Mouse (Mus musculus) cerebellum, adult 11 months (tissue): ENCODE measurements around the gene Figla.

Experiments used
- DNase-seq: peaks from one replicate; pipeline ENCODE4 v3.0.0; 2022

Gene Figla

GRCm38 (mm10) chr6:86028601-86029322, 12.8 kb downstream of the Figla start, which contains the start of gene Add2:
TSS of gene Add2 (plus strand) at chr6:86028681.
- DNase-seq, result peak; percentile 72

- DNase-seq, result peak; percentile 41
Observed at GRCm38 (mm10) chr6:86029323-86029713, 13.3 kb downstream of the Figla start.

DNA sequence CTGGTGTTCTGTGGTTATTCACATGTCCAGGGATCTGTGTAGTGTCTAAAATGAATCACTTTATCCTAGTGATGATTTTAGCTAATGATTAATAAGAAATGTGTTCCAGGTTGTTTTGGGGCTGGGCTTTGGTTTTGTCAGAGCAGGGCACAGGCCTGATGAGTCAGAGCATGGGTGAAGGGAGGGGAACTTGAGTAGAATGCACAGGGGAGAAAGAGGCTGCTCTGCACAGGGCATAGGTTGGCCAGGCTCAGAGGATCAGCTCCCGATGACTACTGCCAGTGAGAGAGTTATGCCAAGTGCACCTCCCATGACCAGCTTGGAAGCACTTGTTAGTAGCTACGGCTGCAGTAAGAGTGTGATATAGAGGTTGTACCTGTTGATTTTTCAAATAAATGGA, 15.6 kb downstream of the Figla start:
- peak; percentile 32 for DNase-seq

- no peak for DNase-seq
Observed at GRCm38 (mm10) chr6:86033635-86034034, 17.7 kb downstream of the Figla start.

DNA sequence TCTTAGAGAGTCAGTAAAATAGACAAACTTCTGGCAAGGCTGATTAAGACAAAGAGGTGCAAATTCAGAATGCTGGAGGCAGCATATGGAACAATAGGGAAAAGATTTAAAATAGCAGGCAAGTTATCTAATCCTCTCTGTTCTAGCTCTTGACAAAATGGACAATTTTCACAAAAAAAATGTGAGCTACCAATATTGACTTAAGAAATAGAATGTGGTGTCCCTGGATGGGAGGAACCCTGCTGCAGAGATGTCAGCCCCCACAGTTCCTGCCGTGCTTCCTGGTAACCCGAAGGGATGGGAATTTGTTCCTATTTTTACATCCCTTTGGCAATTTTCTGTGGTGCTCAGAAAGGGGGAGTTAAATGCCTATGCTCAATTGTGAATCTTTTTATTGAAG, 22.9 kb downstream of the Figla start:
- no peak for DNase-seq

DNA sequence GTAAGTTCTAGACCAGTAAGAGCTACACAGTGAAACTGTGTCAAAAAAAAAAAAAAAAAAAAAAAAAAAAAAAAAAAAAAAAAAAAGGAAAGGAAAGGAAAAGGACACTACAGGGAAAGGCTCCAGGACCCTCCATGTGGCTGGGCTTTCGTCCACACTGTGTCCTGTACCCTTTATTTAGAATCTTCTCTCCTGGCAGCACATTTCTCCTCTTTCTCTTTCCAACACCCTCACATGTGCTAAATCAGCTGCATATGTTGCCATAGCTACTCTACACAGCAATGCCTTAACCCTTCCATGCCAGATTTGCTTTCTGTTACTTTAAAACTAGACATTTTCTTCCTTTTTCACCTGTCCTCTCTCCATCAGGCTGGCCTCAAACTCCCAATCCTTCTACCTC, 24.2 kb downstream of the Figla start:
- no peak for DNase-seq

DNA sequence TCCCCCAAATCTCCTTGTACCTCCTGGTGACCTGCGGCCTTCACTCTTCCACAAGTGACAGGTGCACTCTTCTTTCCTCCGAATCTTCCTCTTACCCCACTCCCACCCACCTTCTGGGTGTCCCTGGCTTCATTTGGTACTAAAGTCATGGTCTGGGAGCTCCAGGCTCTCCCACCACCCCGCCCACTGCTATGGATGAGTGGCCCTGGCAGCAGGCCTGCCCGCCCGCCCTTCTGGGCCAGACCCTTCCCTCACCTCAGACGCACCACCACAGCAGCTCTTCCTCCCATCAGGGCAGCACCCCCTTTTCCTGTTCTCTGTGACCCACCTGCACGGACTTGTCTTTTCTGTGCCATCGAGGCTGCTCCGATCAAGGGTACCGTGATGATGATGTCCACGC, 31.5 kb downstream of the Figla start:
- no peak for DNase-seq

DNA sequence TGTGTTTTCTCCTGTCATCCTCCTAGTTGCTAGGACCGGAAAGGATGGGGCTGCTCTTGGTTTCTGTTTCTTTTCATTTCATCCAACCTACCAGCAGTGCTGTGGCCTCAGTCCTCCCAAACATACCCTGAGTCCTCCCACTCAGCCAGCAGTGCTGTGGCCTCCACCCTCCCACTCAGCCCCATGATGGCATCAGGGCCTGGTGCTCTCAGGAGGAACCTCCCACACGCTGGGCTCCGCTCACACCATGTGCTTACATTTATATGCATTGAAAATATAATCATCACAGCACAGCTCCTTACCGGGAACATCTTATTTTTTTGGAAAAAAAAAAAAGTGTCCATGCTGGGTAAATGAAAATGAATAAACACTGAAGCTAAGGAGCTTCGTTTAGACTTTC, 32.5 kb downstream of the Figla start:
- DNase-seq, result no peak

DNA sequence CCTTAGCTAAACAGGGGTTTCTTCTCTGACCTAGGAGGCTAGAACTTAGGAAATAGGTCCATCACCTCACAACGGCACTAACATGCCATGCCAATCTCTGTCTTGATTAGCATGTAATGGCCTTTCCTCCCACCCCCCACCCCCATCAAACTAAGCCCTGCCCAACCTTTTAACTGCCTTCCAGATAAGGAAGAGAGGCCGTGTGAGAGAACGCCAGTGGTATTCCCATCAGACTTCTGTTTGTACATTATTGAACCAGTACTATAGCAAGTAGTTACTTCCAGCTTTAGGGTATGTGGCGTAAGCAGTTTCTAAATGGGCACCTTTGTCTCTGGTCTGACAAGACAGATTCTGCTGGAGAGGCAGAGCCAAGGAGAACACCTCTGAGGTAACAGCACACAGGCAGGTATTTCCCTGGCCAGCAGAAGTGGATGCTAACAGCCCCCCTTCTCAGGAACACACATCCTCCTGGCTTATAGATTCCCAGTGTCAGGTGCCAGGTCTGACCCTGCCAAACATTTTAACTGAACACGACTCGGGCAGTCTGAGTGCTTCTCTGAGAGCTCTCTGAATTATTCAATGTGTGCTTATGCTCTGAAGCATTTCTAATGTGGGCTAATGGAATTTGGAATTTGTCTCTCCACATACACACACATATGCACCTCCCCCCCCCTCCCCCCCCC, 34.8 kb downstream of the Figla start:
- no peak for DNase-seq

DNA sequence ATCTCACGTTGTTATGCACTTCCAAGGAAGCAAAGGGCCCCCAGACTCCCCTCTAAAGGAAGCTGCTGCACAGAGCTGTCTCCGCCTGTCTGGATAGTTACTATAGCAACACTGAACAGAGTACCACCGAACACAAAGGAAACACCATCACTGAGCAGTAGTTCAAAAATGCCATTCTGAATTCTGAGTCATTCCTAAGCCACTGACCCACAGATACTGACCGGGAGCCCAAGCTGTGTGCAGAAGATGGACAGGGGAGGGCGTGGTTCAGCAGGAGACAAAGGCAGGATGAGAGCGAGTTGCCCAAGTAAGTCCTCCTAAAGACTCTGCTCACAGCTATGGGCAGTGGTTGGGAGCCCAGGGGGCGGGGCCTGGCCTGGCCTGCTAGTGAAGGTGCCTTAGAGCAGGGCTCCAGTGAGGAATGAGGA, 36.1 kb downstream of the Figla start:
- DNase-seq, result no peak

DNA sequence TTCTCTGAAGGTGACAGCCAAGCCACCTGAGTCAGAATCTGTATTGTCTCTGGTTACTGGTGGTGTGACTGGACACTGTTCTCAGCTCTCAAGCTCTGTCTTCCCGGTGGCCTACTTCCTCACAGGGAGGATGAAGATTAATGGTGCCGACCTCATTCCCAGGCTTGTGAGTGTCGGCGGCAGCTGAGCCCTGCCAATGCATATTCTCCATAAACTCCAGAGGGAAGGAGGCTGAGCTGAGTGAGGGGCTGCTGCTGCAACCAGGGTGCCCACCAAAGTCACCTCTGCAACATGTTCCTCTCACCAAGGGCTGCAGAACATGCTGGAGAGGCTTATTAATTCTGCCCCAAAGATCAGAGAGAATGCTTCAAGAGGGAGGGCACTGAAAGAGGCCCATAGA, 36.6 kb downstream of the Figla start:
- DNase-seq, result no peak

DNA sequence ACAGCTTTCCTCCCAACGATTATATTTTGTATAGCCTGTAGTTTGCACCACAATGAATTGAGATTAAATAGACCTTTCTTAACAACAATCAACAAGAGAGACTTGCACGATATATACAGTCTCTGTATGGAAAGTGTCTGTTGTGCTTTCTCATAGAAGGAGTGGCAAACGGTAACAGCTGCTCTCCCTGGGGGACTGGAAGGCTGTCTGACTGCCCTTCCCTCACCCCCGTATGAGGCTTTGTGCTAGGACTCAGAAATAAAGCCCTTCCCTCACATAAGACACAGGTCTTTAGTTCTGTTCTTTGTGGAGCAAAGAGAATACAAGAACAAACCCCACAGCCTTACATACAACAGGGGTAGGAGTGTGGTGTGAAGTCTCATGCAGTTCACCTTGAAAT, 37.1 kb downstream of the Figla start:
- no peak for DNase-seq

DNA sequence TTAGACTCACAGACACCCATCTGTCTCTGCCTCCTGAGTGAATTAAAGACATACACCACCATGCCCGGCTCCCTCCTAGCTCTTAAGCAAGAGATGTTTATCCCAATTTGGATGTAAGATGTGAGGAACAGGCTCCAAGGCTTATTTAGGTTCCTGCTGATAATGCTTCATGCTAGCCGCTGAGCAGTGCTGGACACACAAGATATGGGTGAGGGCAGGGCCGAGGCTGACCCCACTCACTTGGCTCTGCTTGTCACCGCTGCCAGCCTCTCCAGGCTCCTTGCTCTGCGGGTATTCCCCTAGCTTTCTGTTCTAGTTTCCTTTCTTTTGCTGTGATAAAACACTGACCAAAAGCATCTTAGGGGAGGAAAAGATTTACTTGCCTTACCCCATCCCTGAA, 37.6 kb downstream of the Figla start:
- no peak for DNase-seq

GRCm38 (mm10) chr6:86058475-86058874, 42.5 kb downstream of the Figla start:
- no peak for DNase-seq

GRCm38 (mm10) chr6:86059151-86059853, 43.3 kb downstream of the Figla start:
- no peak for DNase-seq

GRCm38 (mm10) chr6:86060170-86060569, 44.2 kb downstream of the Figla start:
- no peak for DNase-seq

DNA sequence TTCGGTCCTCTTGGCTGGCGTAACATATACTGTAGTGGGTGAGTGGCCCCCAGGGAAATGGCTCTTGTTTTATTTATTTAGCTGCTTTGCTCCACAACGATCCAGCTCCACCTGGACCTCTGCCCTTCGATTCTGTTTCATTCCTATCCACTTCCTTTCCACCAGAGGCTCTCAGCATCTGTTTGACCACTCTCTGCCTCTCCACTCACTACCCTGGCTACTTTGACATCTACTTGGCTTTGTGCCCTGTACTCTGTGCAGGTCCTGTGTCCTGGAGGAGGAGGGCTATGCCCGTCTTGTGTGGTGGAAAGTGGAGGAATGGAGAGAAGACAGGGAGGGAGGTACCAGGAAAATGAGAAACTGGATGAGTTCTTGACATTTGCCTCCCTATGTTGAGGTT, 46.3 kb downstream of the Figla start:
- DNase-seq, result no peak

DNA sequence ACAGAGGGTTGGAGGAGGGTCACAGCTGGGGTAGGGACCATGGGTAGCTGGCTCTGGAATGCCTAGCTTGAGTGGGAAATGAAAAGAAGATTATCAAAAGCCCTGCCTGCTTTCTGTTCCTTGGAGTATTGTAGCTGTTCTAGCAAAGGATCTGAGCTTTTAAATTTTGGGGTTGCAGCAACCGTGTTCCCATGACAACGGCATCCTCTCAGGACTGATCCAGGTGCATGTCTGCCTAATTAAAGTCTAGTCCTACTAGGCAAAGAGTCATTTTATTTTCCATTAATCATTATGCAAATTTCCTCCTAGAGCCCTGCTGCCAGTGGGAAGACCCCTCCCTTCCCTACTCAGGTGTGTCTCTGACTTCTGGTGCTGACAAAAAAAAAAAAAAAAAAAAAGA, 46.7 kb downstream of the Figla start:
- no peak for DNase-seq

DNA sequence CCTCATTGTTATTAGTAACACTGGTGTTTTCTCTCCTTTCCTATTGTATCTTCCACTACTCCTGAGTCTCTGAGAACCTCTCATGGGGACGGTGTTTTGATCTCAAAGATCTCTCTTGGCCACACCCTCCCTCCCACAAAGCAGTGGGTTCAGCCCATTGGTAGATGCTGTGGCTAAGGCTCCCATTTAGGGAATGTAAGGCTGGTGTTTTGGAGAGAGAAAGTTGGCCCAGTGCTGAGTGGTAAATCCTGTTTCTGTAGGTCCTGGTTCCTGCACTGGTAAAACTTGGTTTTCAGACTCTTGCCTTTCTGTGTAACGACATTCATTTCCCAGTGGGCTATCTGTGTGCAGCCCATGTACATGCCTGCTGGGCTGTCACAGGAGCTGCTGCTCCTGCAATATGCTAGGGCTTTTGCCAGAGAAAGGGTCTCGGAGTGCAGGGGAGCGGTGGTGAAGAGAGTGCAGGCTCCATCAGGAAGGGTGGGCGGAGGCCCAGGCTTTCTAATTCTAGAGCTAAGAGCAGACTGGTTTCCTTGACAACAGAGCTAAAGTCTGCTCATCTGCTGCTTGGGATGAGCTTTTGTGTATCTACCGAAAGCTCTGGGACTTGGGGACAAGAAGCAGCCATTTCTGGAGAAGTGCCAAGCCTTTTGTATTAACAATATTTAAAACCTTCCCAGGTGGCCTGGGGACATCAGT, 48.5 kb downstream of the Figla start:
- DNase-seq, result no peak

DNA sequence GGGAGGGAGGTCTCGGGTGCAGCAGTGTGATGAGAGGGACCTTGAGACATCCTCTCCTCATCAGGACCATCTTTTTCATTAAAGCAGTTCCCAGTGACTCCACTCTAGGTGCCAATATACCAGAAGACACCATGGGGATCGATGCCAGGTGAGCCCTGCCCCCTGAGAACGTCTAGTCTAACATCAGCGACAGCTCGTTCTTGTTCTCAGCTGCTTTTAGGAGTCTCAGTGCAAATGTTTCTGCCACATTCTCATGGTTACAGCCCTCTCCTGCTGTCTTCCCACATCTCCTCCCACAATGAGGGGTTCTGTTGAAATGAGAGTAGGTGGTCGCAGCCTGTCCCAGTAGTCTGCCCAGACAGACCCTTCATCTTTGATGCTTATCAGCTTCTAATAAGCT, 50.8 kb downstream of the Figla start:
- no peak for DNase-seq

- DNase-seq, result no peak
Observed at GRCm38 (mm10) chr6:86067145-86067544, 51.2 kb downstream of the Figla start.

GRCm38 (mm10) chr6:86069009-86069408, 53.0 kb downstream of the Figla start:
- no peak for DNase-seq

DNA sequence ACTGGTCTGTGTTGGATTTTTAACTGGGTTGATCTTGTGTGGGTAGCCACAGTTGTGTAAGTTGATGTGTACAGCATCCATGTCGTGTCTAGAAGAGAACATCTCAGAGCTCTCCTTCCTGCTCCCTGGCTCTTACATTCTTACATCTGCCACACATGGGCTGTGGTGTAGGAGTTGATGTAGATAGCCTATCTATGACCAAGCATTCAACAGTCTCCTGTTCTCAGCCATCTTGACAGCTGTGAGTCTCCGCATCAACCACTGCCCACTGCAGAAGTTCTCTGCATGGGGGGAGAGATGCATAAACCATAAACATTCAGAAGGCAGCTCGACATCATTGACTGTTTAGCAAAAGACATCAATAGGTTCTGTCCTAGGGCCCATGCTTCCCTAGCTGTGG, 53.9 kb downstream of the Figla start:
- no peak for DNase-seq
